Comparison of ENCODE assay signal across 8 mouse cellular contexts in genomic region chr4:81744629-81745509, GRCm38 (mm10).
DNase-seq lines count a peak whose midpoint lies in the region; ATAC-seq and TF ChIP-seq lines count a peak whose summit lies in the region.

No protein-coding gene starts in this region.

- ATAC-seq in embryonic facial prominence, embryonic 14.5 days (ENCODE audit: low read depth): peak; percentile 82
- ATAC-seq in hindbrain, embryonic 11.5 days (ENCODE audit: low FRiP score): peak; percentile 85
- peak; percentile 26; the same call in 1 of the 2 replicates for ATAC-seq in limb, embryonic 11.5 days (ENCODE audit: insufficient number of reproducible peaks, low FRiP score, low TSS enrichment, low read depth)
- ATAC-seq in neural tube, embryonic 11.5 days (ENCODE audit: insufficient read depth, low FRiP score, low TSS enrichment): peak; percentile 71
- ATAC-seq in megakaryocyte-erythroid progenitor cell, adult 5-6 weeks (replicated peaks; ENCODE audit: low FRiP score, low TSS enrichment, poor library complexity, severe bottlenecking): no peak

- no peak overlapping the region for H3K9ac ChIP-seq in embryonic facial prominence, embryonic 14.5 days (ENCODE audit: low read depth, low read length)
- H3K9ac ChIP-seq in hindbrain, embryonic 11.5 days (ENCODE audit: low read depth, low read length): no peak overlapping the region; the same call in 1 of the 2 replicates
- no peak overlapping the region for H3K9ac ChIP-seq in limb, embryonic 11.5 days (ENCODE audit: low read length)
- no peak overlapping the region; the same call in 1 of the 2 replicates for H3K9ac ChIP-seq in neural tube, embryonic 11.5 days (ENCODE audit: low read length)

- H3K4me1 ChIP-seq in embryonic facial prominence, embryonic 14.5 days (ENCODE audit: control insufficient read depth, insufficient read depth, low read length): peaks cover 21% of the 10 kb centered on the region
- H3K4me1 ChIP-seq in hindbrain, embryonic 11.5 days (replicated peaks; ENCODE audit: control insufficient read depth, insufficient read depth, low read length): peaks cover 9% of the 10 kb centered on the region; the same call in 1 of the 2 replicates
- no peaks in the 10 kb centered on the region for H3K4me1 ChIP-seq in limb, embryonic 11.5 days (ENCODE audit: control insufficient read depth, insufficient read depth, low read length)
- peaks cover 9% of the 10 kb centered on the region for H3K4me1 ChIP-seq in neural tube, embryonic 11.5 days (ENCODE audit: control insufficient read depth, insufficient read depth, low read length)

- intact Hi-C loops in gastrocnemius, adult 2 months (cut with DNase I): no loop called here

- peak overlapping the region; percentile 64 for H3K4me3 ChIP-seq in gastrocnemius, adult 2 months
- no peak overlapping the region for H3K4me3 ChIP-seq in embryonic facial prominence, embryonic 14.5 days (ENCODE audit: low read depth, low read length)
- H3K4me3 ChIP-seq in hindbrain, embryonic 11.5 days (ENCODE audit: low read depth, low read length): no peak overlapping the region
- no peak overlapping the region for H3K4me3 ChIP-seq in limb, embryonic 11.5 days (ENCODE audit: low read depth, low read length)
- H3K4me3 ChIP-seq in neural tube, embryonic 11.5 days (ENCODE audit: low read depth, low read length): no peak overlapping the region

- H3K27ac ChIP-seq in gastrocnemius, adult 2 months: peak overlapping the region; percentile 76
- peak overlapping the region; percentile 67; the same call in 1 of the 2 replicates for H3K27ac ChIP-seq in embryonic facial prominence, embryonic 14.5 days (replicated peaks; ENCODE audit: low read depth, low read length)
- peak overlapping the region; percentile 75 for H3K27ac ChIP-seq in hindbrain, embryonic 11.5 days (ENCODE audit: low read depth, low read length)
- no peak overlapping the region for H3K27ac ChIP-seq in limb, embryonic 11.5 days (replicated peaks; ENCODE audit: low read depth, low read length)
- H3K27ac ChIP-seq in neural tube, embryonic 11.5 days (ENCODE audit: low read depth, low read length): peak overlapping the region; percentile 91

- no peaks in the 10 kb centered on the region for H3K9me3 ChIP-seq in embryonic facial prominence, embryonic 14.5 days (ENCODE audit: control insufficient read depth, low read length)
- H3K9me3 ChIP-seq in hindbrain, embryonic 11.5 days (ENCODE audit: control insufficient read depth, low read length): no peaks in the 10 kb centered on the region
- H3K9me3 ChIP-seq in limb, embryonic 11.5 days (ENCODE audit: control insufficient read depth, low read length): no peaks in the 10 kb centered on the region
- no peaks in the 10 kb centered on the region for H3K9me3 ChIP-seq in neural tube, embryonic 11.5 days (ENCODE audit: control insufficient read depth, low read length)

- WGBS in embryonic facial prominence, embryonic 14.5 days: 24% methylated on average over 18 of the region's 18 CpGs
- 15% methylated on average over 18 of the region's 18 CpGs for WGBS in hindbrain, embryonic 11.5 days
- 42% methylated on average over 18 of the region's 18 CpGs for WGBS in limb, embryonic 11.5 days
- 17% methylated on average over 18 of the region's 18 CpGs for WGBS in neural tube, embryonic 11.5 days

- H3K36me3 ChIP-seq in embryonic facial prominence, embryonic 14.5 days (ENCODE audit: control insufficient read depth, insufficient read depth, low read length): no peaks in the 10 kb centered on the region
- H3K36me3 ChIP-seq in hindbrain, embryonic 11.5 days (ENCODE audit: control insufficient read depth, insufficient read depth, low read length): no peaks in the 10 kb centered on the region
- no peaks in the 10 kb centered on the region for H3K36me3 ChIP-seq in limb, embryonic 11.5 days (ENCODE audit: control insufficient read depth, insufficient read depth, low read length)
- H3K36me3 ChIP-seq in neural tube, embryonic 11.5 days (ENCODE audit: control insufficient read depth, insufficient read depth, low read length): no peaks in the 10 kb centered on the region

- H3K27me3 ChIP-seq in embryonic facial prominence, embryonic 14.5 days (replicated peaks; ENCODE audit: control insufficient read depth, insufficient read depth, low read length): no peaks in the 10 kb centered on the region
- H3K27me3 ChIP-seq in hindbrain, embryonic 11.5 days (ENCODE audit: control insufficient read depth, insufficient read depth, low read length): no peaks in the 10 kb centered on the region
- H3K27me3 ChIP-seq in limb, embryonic 11.5 days (ENCODE audit: control insufficient read depth, insufficient read depth, low read length): no peaks in the 10 kb centered on the region
- H3K27me3 ChIP-seq in neural tube, embryonic 11.5 days (ENCODE audit: control insufficient read depth, insufficient read depth, low read length): no peaks in the 10 kb centered on the region

- H3K4me2 ChIP-seq in embryonic facial prominence, embryonic 14.5 days (ENCODE audit: low read depth, low read length): peak overlapping the region; percentile 24; the same call in 1 of the 2 replicates
- no peak overlapping the region for H3K4me2 ChIP-seq in hindbrain, embryonic 11.5 days (replicated peaks; ENCODE audit: low read depth, low read length)
- H3K4me2 ChIP-seq in limb, embryonic 11.5 days (ENCODE audit: low read depth, severe bottlenecking): no peak overlapping the region
- no peak overlapping the region for H3K4me2 ChIP-seq in neural tube, embryonic 11.5 days (ENCODE audit: low read depth)

- DNase-seq in gastrocnemius, adult 2 months: peak; percentile 28
- DNase-seq in gastrocnemius, postnatal 25 days: no peak
- peak; percentile 85 for DNase-seq in embryonic facial prominence, embryonic 14.5 days (ENCODE audit: low spot score)
- peak; percentile 54 for DNase-seq in hindbrain, embryonic 11.5 days (ENCODE audit: low spot score)
- peak; percentile 26 for DNase-seq in limb, embryonic 11.5 days (ENCODE audit: low spot score)
- DNase-seq in neural tube, embryonic 11.5 days (ENCODE audit: low spot score): peak; percentile 64
- no peak for DNase-seq in spleen, adult 18-20 months

- no peak for TF ChIP-seq CTCF in gastrocnemius, adult 2 months (IDR thresholded peaks at IDR 0.05)

Comparison
In these comparisons a context has a peak if more than half of its experiments do, and no peak if none do; other contexts are left out.
1. DNase-seq: peak in gastrocnemius, adult 2 months (single experiment), embryonic facial prominence, embryonic 14.5 days (single experiment), hindbrain, embryonic 11.5 days (single experiment), limb, embryonic 11.5 days (single experiment) and neural tube, embryonic 11.5 days (single experiment); none in gastrocnemius, postnatal 25 days (single experiment) and spleen, adult 18-20 months (0 of 2).